Mouse (Mus musculus) thymus, adult 2 months (tissue): ENCODE results near the gene Gpi1.

Experiments
- CTCF ChIP-seq: fragments of 200-500 bp; IDR thresholded peaks from 2 replicates; pipeline ENCODE4 v1.5.1; 2012; ENCODE audit warnings: mild to moderate bottlenecking, control low read depth, low read length, moderate library complexity, borderline replicate concordance; ENCODE audit not compliant: control insufficient read depth, poor library complexity, insufficient read depth; ENCODE audit errors: extremely low read depth
- POLR2A ChIP-seq: fragments of 200-500 bp; IDR thresholded peaks from 2 replicates; pipeline ENCODE4 v1.6.1; 2012; ENCODE audit warnings: mild to moderate bottlenecking, low read length, control low read depth, moderate library complexity; ENCODE audit not compliant: control insufficient read depth, poor library complexity, insufficient read depth; ENCODE audit errors: extremely low read depth

- TF ChIP-seq CTCF (no peak), POLR2A (no peak)
Measured at GRCm38 (mm10) chr7:34183794-34184193, 46.3 kb downstream of the Gpi1 start.
